Mouse (Mus musculus): ENCODE measurements around the gene Cux1.

DNA sequence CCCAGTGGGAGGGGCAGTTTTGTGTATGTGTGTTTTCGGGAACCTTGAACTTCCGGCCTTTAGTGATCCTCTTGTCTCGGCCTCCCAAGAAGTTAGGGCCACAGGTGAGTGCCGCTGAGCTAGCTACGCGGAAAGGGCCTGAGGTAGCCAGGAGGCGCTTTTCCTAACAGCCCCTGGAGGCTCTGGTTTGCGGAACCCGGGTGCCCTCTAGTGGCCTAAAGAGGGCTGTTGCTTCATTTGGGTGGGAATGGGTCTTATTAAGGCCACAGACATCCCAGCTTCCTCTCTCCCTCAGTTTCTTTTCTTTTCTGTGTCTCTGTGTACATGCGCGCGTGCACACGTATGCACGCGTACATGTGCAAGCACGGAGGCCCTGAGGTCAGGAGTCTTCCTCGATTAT, 314.4 kb downstream of the Cux1 start:
- peak; percentile 91 for TF ChIP-seq CTCF (IDR thresholded peaks at IDR 0.05; ENCODE audit: extremely low read depth, insufficient read depth, low read length)
- no peak for TF ChIP-seq POLR2A (IDR thresholded peaks at IDR 0.05; ENCODE audit: extremely low read depth, insufficient read depth, low read length)
